Mouse (Mus musculus) midbrain, embryonic 15.5 days (tissue): ENCODE measurements around the gene Pgp. TPM values are rescaled to one million over a fixed set of nuclear protein-coding genes. Genes with fewer than 3 reads are reported as not detected.
A peak's percentile ranks its signal among the peaks of the same experiment; 100 is the strongest.
"Not testable (repeated sequence)": the region's sequence is repeated elsewhere in the genome, so short reads cannot be mapped to it uniquely, and the experiment has no call there.

ENCODE experiments used
- ATAC-seq: fragments of 200-750 bp; cut with Nextera tagmentation; replicated peaks from 2 replicates; pipeline ENCODE4 v1.8.0; 2017; ENCODE audit warnings: moderate TSS enrichment
- H3K27ac ChIP-seq: fragments of 300-500 bp; sonication (generic); 2 replicates; pipeline ENCODE4 v1.5.1; 2015; ENCODE audit warnings: mild to moderate bottlenecking, inconsistent platforms
- H3K27me3 ChIP-seq: fragments of 300-500 bp; sonication (generic); replicated peaks from 2 replicates; pipeline ENCODE4 v1.6.1; 2015; ENCODE audit warnings: inconsistent platforms
- H3K36me3 ChIP-seq: fragments of 300-500 bp; sonication (generic); replicated peaks from 2 replicates; pipeline ENCODE4 v1.6.1; 2015; ENCODE audit warnings: inconsistent platforms
- H3K4me1 ChIP-seq: fragments of 300-500 bp; sonication (generic); 2 replicates; pipeline ENCODE4 v1.6.1; 2015; ENCODE audit warnings: inconsistent platforms
- H3K4me2 ChIP-seq: fragments of 300-500 bp; sonication (generic); 2 replicates; pipeline ENCODE4 v1.6.1; 2015; ENCODE audit warnings: inconsistent platforms, mild to moderate bottlenecking, moderate library complexity
- H3K4me3 ChIP-seq: fragments of 300-500 bp; sonication (generic); 2 replicates; pipeline ENCODE4 v1.5.1; 2015; ENCODE audit warnings: mild to moderate bottlenecking, inconsistent platforms
- H3K9ac ChIP-seq: fragments of 300-500 bp; sonication (generic); 2 replicates; pipeline ENCODE4 v1.6.1; 2015; ENCODE audit warnings: mild to moderate bottlenecking, inconsistent platforms
- H3K9me3 ChIP-seq: fragments of 300-500 bp; sonication (generic); 2 replicates; pipeline ENCODE4 v1.6.1; 2016; ENCODE audit warnings: inconsistent platforms
- WGBS: fragments of 180-500 bp; shearing (Covaris S2); methylation state at CpG from one replicate; pipeline ENCODE4 v1.1.7; 2015; ENCODE audit warnings: mixed read lengths; 5-methylcytosine and 5-hydroxymethylcytosine counted together
- polyA plus RNA-seq: library from polyadenylated mRNA; unstranded; fragments of >200 nt; fragmentation: Nextera tagmentation; extraction: Ambion mirVana; gene quantifications from 2 replicates; pipeline ENCODE4 v1.2.1, GENCODE M21; 2015

The Pgp gene
- polyA plus RNA-seq = 63.7 and 67.1 TPM in 2 replicates

DNA sequence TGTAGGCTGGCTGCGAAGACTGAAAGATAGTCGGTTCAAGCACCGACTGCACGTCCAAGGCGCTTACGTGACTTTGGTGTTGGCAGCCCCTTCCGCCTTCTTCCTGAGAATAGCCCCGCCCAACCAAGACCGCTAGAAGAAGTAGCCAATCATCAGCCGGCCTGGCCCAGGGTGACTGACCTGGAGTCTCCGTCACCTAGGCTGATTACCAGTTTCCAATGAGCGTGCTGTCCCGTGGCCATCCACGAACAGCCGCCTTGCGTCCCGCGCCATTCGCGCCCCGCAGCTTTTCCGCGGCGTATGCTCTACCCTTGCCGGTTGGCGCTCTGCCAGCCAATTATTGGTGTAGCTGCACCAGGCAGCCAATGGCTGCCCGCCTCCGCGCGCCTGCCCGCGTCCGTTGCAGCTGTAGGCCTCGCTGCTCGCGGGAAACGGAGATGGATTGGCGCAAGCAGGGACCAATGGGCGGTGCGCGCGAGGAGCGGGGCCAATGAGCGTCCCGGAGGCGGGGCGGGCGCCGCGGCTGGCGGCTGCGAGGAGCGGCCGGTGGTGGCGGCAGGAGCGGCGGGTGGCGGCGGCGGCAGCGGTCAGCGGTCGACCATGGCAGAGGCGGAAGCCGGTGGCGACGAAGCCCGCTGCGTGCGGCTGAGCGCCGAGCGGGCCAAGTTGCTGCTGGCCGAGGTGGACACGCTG lies at the start of gene Pgp, which contains the start of gene E4f1:
Gene Pgp, plus strand, starts transcription at position 483 of the 693 bp plus-strand sequence.
Gene E4f1, minus strand, starts transcription at position 404 of the 693 bp plus-strand sequence.
- Histone ChIP-seq H3K36me3 (0 out of 2 replicates have a peak, but pooled peaks cover 2% of the 10 kb centered on the region), H3K9ac (peak within 1 kb of the TSS; percentile 62), H3K9me3 (no peaks in the 10 kb centered on the region), H3K4me3 (peak within 1 kb of the TSS; percentile 67), H3K27me3 (no peaks in the 10 kb centered on the region), H3K4me2 (peak within 1 kb of the TSS; percentile 99), H3K4me1 (peaks cover 24% of the 10 kb centered on the region), H3K27ac (peak within 1 kb of the TSS; percentile 81)
- WGBS = under 1% methylated on average over 70 of the region's 75 CpGs
- ATAC-seq = peak; percentile 98

DNA sequence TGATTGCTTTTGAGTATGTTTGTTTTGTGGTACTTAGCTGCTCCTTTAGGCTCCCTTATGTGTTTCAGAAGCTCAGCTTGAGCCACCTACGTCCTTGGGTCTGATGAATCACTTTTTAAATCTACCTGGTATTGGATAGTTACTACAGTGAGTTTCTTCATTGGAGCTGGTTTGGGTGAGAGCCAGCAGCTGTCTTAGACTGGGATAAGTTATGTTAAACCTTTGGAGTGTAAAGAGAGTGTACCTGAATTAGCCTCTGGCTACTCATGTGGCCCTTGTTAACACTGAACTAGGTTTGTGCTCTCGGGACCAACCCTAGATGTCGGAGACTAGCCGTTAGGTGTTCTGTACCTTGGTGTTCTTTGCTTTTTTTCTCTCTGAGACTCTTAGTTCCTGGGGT lies 47.1 kb upstream of the Pgp start:
- ATAC-seq = no peak
- no peaks in the 10 kb centered on the region for H3K27me3 ChIP-seq
- no peaks in the 10 kb centered on the region for H3K9me3 ChIP-seq
- no peak overlapping the region for H3K4me2 ChIP-seq
- peaks cover 13% of the 10 kb centered on the region for H3K4me1 ChIP-seq
- no peak overlapping the region for H3K27ac ChIP-seq
- no peak overlapping the region for H3K9ac ChIP-seq
- no peak overlapping the region for H3K4me3 ChIP-seq
- 94% methylated on average over 4 of the region's 4 CpGs for WGBS
- H3K36me3 ChIP-seq = peaks cover 60% of the 10 kb centered on the region

DNA sequence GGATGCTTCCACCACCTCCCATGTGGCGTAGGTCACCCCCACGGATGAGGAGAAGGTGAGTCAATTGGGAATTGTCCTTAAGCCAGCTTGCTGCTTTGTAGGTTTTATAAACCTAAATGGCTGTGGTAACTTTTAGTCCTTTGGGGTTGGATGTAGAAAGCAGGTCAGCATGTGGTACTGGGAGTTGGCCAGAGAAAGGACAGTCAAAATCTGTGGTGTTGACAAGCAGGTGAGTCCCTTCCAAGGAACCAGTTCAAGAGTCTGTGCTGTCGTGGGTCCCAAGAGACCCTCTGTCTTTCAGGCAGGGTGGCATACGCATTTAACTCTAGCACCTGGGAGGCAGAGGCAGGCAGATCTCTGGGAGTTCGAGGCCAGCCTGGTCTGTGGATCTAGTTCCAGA lies 45.7 kb upstream of the Pgp start:
- no peak for ATAC-seq
- Histone ChIP-seq H3K36me3 (peaks cover 49% of the 10 kb centered on the region), H3K4me3 (no peak overlapping the region), H3K9ac (no peak overlapping the region), H3K4me1 (peaks cover 13% of the 10 kb centered on the region), H3K27me3 (no peaks in the 10 kb centered on the region), H3K27ac (no peak overlapping the region), H3K9me3 (no peaks in the 10 kb centered on the region), H3K4me2 (no peak overlapping the region)
- 93% methylated on average over 5 of the region's 5 CpGs for WGBS

DNA sequence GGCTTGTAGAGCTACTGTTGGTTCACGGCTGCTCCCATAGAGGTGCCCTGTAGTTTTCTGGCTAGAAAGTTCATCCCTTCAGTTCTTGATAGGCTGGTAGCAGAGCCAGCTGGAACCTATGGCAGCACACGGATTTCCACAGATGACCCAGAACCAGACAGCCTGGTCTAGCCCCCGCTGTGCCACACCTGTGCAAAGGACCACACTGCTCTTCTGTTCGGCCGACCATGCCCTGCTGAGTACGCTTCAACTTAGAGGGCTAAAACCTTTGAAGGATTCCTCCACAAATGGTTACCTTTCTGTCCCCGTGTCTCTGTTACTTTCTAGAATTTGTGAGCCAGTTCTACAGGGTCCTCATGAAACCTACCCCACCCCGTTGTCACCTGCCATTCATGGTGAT lies 44.9 kb upstream of the Pgp start:
- H3K4me3 ChIP-seq, H3K9me3 ChIP-seq, H3K4me2 ChIP-seq, H3K9ac ChIP-seq, H3K27me3 ChIP-seq, ATAC-seq, H3K27ac ChIP-seq: not testable (repeated sequence)
- H3K4me1 ChIP-seq = peaks cover 13% of the 10 kb centered on the region
- peaks cover 42% of the 10 kb centered on the region for H3K36me3 ChIP-seq
- WGBS = 99% methylated on average over 6 of the region's 8 CpGs

DNA sequence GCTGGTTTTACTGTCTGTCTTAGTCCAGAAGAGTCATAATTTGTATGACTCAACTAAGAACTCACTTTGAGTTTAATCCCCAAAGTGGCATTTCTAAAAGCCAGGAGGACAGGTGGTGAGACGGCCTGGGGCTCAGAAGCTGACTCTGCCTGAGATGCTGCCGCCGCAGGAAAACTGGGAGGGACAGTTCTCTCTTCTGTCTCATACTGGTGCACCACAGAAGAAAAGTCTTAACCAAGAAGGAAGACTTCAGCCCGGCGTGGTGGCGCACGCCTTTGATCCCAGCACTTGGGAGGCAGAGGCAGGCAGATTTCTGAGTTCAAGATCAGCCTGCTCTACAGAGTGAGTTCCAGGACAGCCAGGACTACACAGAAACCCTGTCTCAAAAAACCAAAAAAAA lies 44.3 kb upstream of the Pgp start:
- Histone ChIP-seq H3K4me2 (peak overlapping the region; percentile 64), H3K4me1 (peaks cover 13% of the 10 kb centered on the region), H3K27ac (peak overlapping the region; percentile 93), H3K27me3 (no peaks in the 10 kb centered on the region), H3K36me3 (peaks cover 36% of the 10 kb centered on the region), H3K9ac (no peak overlapping the region), H3K9me3 (no peaks in the 10 kb centered on the region), H3K4me3 (peak overlapping the region; percentile 59; the same call in 1 of the 2 replicates)
- WGBS = 90% methylated on average over 7 of the region's 7 CpGs
- no peak for ATAC-seq

DNA sequence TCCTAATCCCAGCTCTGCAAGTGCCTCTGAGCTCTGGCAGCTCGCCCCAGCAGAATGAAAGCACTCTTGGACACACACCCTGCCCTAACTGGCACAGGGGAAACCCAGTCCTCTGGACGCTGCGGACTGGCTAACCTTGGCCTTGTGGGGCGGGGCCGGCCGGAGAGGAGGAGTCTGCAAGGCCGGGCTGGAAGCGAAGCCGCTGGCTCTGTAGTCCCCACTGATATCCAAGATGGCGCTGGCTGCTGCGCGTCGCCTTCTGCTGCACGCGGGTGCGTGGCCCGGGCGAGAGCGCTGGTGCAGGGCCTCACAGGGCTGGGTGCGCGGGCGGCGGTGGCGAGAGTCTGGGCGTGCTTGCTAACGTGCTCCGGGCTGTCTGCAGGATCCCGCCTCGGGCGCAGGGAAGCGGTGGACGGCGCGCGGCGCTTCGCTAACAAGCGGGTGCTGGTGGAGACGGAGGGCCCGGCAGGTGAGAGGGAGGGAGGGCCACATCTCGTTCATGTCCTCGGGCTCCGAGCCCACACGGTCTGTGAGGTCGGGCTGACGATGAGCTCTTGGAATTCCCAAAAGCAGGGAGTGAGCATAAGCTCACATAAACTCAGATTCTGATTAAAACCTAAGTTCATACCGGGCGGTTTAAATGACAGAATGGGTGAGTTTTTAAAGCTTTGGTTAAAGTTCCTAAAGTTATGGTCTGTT lies 43.6 kb upstream of the Pgp start, which contains the start of gene Eci1:
Gene Eci1, plus strand, starts transcription at position 171 of the 699 bp plus-strand sequence.
- H3K4me3 ChIP-seq = peak within 1 kb of the TSS; percentile 59
- no peaks in the 10 kb centered on the region for H3K27me3 ChIP-seq
- H3K27ac ChIP-seq = peak within 1 kb of the TSS; percentile 93
- H3K36me3 ChIP-seq = peaks cover 29% of the 10 kb centered on the region
- H3K9me3 ChIP-seq = no peaks in the 10 kb centered on the region
- H3K9ac ChIP-seq = peak within 1 kb of the TSS; percentile 84
- ATAC-seq = peak; percentile 95
- under 1% methylated on average over 48 of the region's 48 CpGs for WGBS
- H3K4me2 ChIP-seq = peak within 1 kb of the TSS; percentile 64
- peaks cover 13% of the 10 kb centered on the region for H3K4me1 ChIP-seq

DNA sequence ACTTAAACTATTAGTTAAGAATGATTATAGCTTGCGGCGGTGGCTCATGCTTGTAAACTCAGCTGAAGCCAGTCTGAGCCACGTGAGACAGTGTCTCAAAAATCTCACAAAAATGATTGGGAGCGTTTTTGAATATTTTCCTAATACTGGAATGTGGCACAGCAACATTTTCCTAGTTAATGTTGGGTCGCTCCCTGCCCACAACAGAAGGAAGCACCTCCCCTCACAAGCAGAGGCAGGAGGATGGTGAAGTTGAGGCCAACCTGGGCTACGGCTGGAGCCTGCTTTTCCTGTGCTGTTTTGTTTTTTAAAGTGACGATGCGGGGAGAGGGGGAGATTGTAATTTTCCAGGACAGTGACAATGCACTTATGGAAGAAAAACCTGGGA lies 43.0 kb upstream of the Pgp start:
- H3K9me3 ChIP-seq = no peaks in the 10 kb centered on the region
- peak overlapping the region; percentile 59 for H3K4me3 ChIP-seq
- no peaks in the 10 kb centered on the region for H3K27me3 ChIP-seq
- 6% methylated on average over 8 of the region's 8 CpGs for WGBS
- H3K36me3 ChIP-seq = peaks cover 26% of the 10 kb centered on the region
- peak overlapping the region; percentile 93 for H3K27ac ChIP-seq
- peak overlapping the region; percentile 84; the same call in 1 of the 2 replicates for H3K9ac ChIP-seq
- peak overlapping the region; percentile 64 for H3K4me2 ChIP-seq
- H3K4me1 ChIP-seq = peaks cover 13% of the 10 kb centered on the region
- ATAC-seq = no peak

DNA sequence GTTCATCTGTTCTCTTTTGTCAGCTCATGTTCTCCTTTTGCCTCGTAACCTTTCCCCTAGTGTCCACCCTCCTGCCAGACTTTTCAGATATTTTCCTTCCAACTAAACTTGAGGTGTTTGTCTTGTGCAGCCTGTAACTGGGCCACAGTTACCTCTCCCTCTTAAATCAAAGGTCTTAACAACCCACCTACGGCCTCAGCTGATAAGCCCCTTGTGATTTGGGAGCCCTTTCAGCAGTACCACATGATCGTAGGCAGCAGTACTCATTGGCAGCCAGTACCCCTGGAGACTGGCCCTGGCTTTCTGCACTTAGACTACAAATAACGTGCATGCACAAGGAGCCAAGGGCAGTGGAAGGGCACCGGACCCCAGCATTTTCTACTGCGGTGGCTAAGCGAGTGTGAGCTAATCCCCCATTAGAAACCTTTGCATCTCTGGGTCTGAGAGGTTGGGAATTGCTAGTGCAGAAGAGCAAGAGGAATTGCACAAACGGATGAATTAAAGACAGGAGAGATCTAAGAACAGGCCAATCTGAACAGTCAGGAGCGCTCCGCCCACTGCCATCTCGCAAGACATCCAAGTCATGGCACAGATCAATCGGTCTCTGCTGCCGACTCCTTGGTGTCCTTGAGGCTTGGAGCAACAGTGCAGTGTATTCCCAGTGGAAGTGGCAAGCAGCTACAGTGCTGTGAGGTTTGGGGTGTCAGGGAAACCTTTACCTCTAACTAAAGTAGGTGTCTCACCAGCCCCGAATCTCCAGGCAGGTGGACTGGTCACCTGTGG lies 40.8 kb upstream of the Pgp start:
- WGBS = 77% methylated on average over 14 of the region's 14 CpGs
- Histone ChIP-seq H3K27ac (no peak overlapping the region; the same call in 1 of the 2 replicates), H3K4me1 (peaks cover 13% of the 10 kb centered on the region), H3K9me3 (no peaks in the 10 kb centered on the region), H3K4me2 (no peak overlapping the region), H3K36me3 (peaks cover 8% of the 10 kb centered on the region; the same call in 1 of the 2 replicates), H3K9ac (no peak overlapping the region), H3K27me3 (no peaks in the 10 kb centered on the region), H3K4me3 (no peak overlapping the region)
- no peak for ATAC-seq

DNA sequence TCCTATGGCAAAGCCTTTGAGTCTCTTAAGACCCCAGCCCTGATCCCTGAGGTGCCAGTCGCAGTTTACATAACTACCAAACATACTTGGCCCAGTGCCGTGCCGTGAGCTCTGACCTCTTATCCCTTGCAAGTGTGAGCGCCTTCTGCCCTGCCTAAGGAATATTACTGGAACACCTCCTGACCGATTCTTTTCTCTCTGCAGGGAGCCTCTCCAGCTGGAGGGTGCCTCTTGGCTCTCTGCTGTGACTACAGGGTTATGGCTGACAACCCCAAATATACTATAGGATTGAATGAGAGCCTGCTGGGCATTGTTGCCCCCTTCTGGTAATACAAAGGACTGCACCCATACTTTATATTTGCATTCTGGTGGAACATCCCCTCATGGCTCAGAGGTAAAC lies 33.2 kb upstream of the Pgp start:
- H3K36me3 ChIP-seq = peaks cover 20% of the 10 kb centered on the region
- no peaks in the 10 kb centered on the region for H3K4me1 ChIP-seq
- H3K27ac ChIP-seq = no peak overlapping the region
- no peaks in the 10 kb centered on the region for H3K9me3 ChIP-seq
- WGBS = 75% methylated on average over 5 of the region's 5 CpGs
- H3K4me2 ChIP-seq = no peak overlapping the region
- ATAC-seq = no peak; the same call in 1 of the 2 replicates
- no peaks in the 10 kb centered on the region for H3K27me3 ChIP-seq
- no peak overlapping the region for H3K4me3 ChIP-seq
- no peak overlapping the region for H3K9ac ChIP-seq

DNA sequence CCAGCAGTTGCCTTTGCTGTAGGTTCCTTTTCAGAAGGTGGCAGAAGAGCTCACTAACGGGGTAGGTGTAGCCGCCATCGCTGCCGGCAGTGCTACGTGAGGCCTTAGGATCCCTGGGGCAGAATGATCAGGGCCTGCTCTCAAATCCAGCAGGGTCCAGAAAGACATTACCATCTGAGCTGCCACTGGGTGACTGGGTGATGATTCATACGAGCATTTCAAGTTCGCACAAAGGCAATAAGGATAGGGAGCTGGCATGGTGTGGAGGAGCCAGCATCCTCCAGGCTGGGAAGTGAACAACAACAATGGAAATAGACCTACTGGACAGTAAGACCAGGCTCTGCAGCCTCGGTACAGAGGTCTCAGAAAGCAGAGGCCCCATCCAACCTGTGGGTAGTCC lies 29.8 kb upstream of the Pgp start:
- Histone ChIP-seq H3K4me3 (no peak overlapping the region), H3K4me1 (no peaks in the 10 kb centered on the region), H3K9me3 (no peaks in the 10 kb centered on the region), H3K27me3 (no peaks in the 10 kb centered on the region), H3K27ac (no peak overlapping the region), H3K36me3 (peaks cover 41% of the 10 kb centered on the region), H3K9ac (no peak overlapping the region), H3K4me2 (no peak overlapping the region)
- 90% methylated on average over 8 of the region's 8 CpGs for WGBS
- ATAC-seq = no peak

DNA sequence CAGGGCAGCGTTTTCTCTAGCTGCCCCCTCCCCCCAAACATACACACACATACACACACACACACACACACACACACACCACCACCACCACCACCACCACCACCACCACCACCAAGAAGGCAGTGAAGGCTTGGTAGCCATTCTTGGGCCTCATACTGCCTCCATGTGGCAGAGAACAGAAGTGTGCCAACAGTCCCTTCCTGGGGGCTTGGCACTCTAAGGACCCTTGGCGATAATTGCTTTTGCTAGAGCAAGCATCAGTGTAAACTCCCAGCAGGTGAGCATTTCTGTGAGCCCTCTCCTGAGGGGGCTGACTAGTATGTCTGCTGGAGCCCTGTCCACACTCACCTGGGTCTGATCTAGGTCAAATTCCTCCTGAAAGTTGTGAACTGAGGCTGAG lies 29.0 kb upstream of the Pgp start:
- Histone ChIP-seq H3K4me1 (no peaks in the 10 kb centered on the region), H3K9me3 (no peaks in the 10 kb centered on the region), H3K4me3 (no peak overlapping the region), H3K4me2 (no peak overlapping the region), H3K27me3 (no peaks in the 10 kb centered on the region), H3K27ac (no peak overlapping the region), H3K36me3 (peaks cover 49% of the 10 kb centered on the region), H3K9ac (no peak overlapping the region)
- no peak for ATAC-seq
- WGBS = 58% methylated on average over 2 of the region's 2 CpGs

DNA sequence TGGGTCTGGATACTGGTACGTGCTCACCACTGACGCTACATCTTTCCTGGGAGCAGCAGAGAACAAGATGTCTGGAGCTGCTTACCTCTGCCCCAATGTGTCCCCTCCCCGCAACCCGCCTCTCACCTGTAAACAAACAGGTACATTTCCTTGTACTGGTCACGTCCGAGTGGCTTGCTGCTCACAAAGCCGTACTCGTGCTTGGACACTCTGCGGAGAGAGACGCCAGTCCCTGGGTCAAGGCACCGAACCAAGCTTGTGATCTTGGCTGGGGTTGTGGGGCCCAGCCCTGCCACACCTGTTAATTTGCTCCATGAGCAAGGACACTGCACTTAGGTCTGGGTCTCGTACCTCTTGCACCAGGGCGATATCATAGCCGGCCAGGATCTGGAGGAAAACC lies 28.1 kb upstream of the Pgp start:
- H3K27me3 ChIP-seq = no peaks in the 10 kb centered on the region
- no peak overlapping the region for H3K4me3 ChIP-seq
- no peak overlapping the region for H3K9ac ChIP-seq
- H3K27ac ChIP-seq = no peak overlapping the region
- WGBS = 92% methylated on average over 14 of the region's 14 CpGs
- no peak for ATAC-seq
- no peaks in the 10 kb centered on the region for H3K9me3 ChIP-seq
- H3K36me3 ChIP-seq = peaks cover 55% of the 10 kb centered on the region
- no peak overlapping the region for H3K4me2 ChIP-seq
- no peaks in the 10 kb centered on the region for H3K4me1 ChIP-seq
